Mouse (Mus musculus): Measurements from ENCODE around the gene Nudt21. TPM values are rescaled to one million over a fixed set of nuclear protein-coding genes. Genes with fewer than 3 reads are reported as not detected.

The Nudt21 gene
- total RNA-seq, 2 experiments from 2014 or later, result 49.9 to 58.5 TPM

Other genes starting within 250 kb of the Nudt21 start
- 100 to 1,000 TPM; 666 to 729 TPM for gene Gnao1, start 227.1 kb downstream of the Nudt21 start, total RNA-seq (2021)
- gene Amfr, start 24.2 kb downstream of the Nudt21 start, total RNA-seq (2021), result 100 to 1,000 TPM; 125 to 132 TPM
- 10 to 100 TPM; 86.5 to 98.2 TPM for gene Ogfod1, start 167 bp upstream of the Nudt21 start, total RNA-seq (2021)
- 10 to 100 TPM; 19.6 to 24.4 TPM for gene Bbs2, start 61.9 kb upstream of the Nudt21 start, total RNA-seq (2021)
- not detected for gene Mt4, start 100.2 kb upstream of the Nudt21 start, total RNA-seq (2021)
- 1,000 to 10,000 TPM; 1,168 to 1,277 TPM for gene Mt3, start 115.6 kb upstream of the Nudt21 start, total RNA-seq (2021)
- 100 to 1,000 TPM; 381 to 701 TPM for gene Mt2, start 135.6 kb upstream of the Nudt21 start, total RNA-seq (2021)
- 100 to 1,000 TPM; 584 to 804 TPM for gene Mt1, start 142.1 kb upstream of the Nudt21 start, total RNA-seq (2021)
- gene Nup93, start 177.5 kb upstream of the Nudt21 start, total RNA-seq (2021), result 10 to 100 TPM; 42.5 to 60.5 TPM